Mouse (Mus musculus): ENCODE results near the gene Glipr2. TPM values are rescaled to one million over a fixed set of nuclear protein-coding genes. Genes with fewer than 3 reads are reported as not detected.
A peak's percentile ranks its signal among the peaks of the same experiment; 100 is the strongest.

Gene Glipr2
- polyA plus RNA-seq, 1 experiment from 2014 or later, result 75.8 TPM

- DNase-seq (ENCODE audit: low spot score), result peak; percentile 83
- Histone ChIP-seq H3K27me3 (replicated peaks; ENCODE audit: low read depth, poor library complexity, severe bottlenecking) (peaks cover 36% of the 10 kb centered on the region), H3K9me3 (no peaks in the 10 kb centered on the region), H3K36me3 (replicated peaks) (no peaks in the 10 kb centered on the region), H3K4me3 (peak overlapping the region; percentile 72), H3K27ac (replicated peaks) (peak overlapping the region; percentile 90), H3K4me1 (peaks cover 31% of the 10 kb centered on the region)
- WGBS, result under 1% methylated on average over 26 of the region's 26 CpGs
Measured at GRCm38 (mm10) chr4:43957846-43958461, 753 bp downstream of the Glipr2 start.

- Histone ChIP-seq H3K4me1 (peaks cover 42% of the 10 kb centered on the region), H3K9me3 (no peaks in the 10 kb centered on the region), H3K4me3 (no peak overlapping the region), H3K27ac (replicated peaks) (no peak overlapping the region), H3K27me3 (replicated peaks; ENCODE audit: low read depth, poor library complexity, severe bottlenecking) (peaks cover 36% of the 10 kb centered on the region), H3K36me3 (replicated peaks) (no peaks in the 10 kb centered on the region)
- WGBS, result 63% methylated on average over 9 of the region's 9 CpGs
- DNase-seq (ENCODE audit: low spot score), result no peak
Measured at GRCm38 (mm10) chr4:43959523-43960179, 2.5 kb downstream of the Glipr2 start.

GRCm38 (mm10) chr4:43960207-43960606 lies 3.0 kb downstream of the Glipr2 start:
- peaks cover 36% of the 10 kb centered on the region for H3K27me3 ChIP-seq (replicated peaks; ENCODE audit: low read depth, poor library complexity, severe bottlenecking)
- peaks cover 48% of the 10 kb centered on the region for H3K4me1 ChIP-seq
- H3K36me3 ChIP-seq (replicated peaks), result no peaks in the 10 kb centered on the region
- H3K4me3 ChIP-seq, result no peak overlapping the region
- WGBS, result 86% methylated on average over 6 of the region's 6 CpGs
- H3K27ac ChIP-seq (replicated peaks), result no peak overlapping the region
- no peaks in the 10 kb centered on the region for H3K9me3 ChIP-seq
- no peak for DNase-seq (ENCODE audit: low spot score)

- Histone ChIP-seq H3K4me1 (peaks cover 53% of the 10 kb centered on the region), H3K4me3 (0 out of 2 replicates have a peak overlapping the region, but pooled peaks have one; percentile 13), H3K9me3 (no peaks in the 10 kb centered on the region), H3K27me3 (replicated peaks; ENCODE audit: low read depth, poor library complexity, severe bottlenecking) (peaks cover 27% of the 10 kb centered on the region), H3K36me3 (replicated peaks) (no peaks in the 10 kb centered on the region), H3K27ac (replicated peaks) (peak overlapping the region; percentile 61)
- no peak for DNase-seq (ENCODE audit: low spot score)
- 45% methylated on average over 2 of the region's 2 CpGs for WGBS
Measured at GRCm38 (mm10) chr4:43964326-43964833, 7.2 kb downstream of the Glipr2 start.

GRCm38 (mm10) chr4:43964951-43965684 lies 7.9 kb downstream of the Glipr2 start:
- WGBS, result 46% methylated on average over 4 of the region's 4 CpGs
- DNase-seq (ENCODE audit: low spot score), result no peak
- Histone ChIP-seq H3K4me3 (0 out of 2 replicates have a peak overlapping the region, but pooled peaks have one; percentile 13), H3K27me3 (replicated peaks; ENCODE audit: low read depth, poor library complexity, severe bottlenecking) (peaks cover 21% of the 10 kb centered on the region; the same call in 1 of the 2 replicates), H3K36me3 (replicated peaks) (no peaks in the 10 kb centered on the region), H3K27ac (replicated peaks) (peak overlapping the region; percentile 61), H3K9me3 (no peaks in the 10 kb centered on the region), H3K4me1 (peaks cover 54% of the 10 kb centered on the region)

GRCm38 (mm10) chr4:43965856-43966535 lies 8.8 kb downstream of the Glipr2 start:
- Histone ChIP-seq H3K9me3 (no peaks in the 10 kb centered on the region), H3K4me1 (peaks cover 63% of the 10 kb centered on the region), H3K36me3 (replicated peaks) (peaks cover 6% of the 10 kb centered on the region), H3K27ac (replicated peaks) (0 out of 2 replicates have a peak overlapping the region, but pooled peaks have one; percentile 61), H3K4me3 (no peak overlapping the region), H3K27me3 (replicated peaks; ENCODE audit: low read depth, poor library complexity, severe bottlenecking) (peaks cover 21% of the 10 kb centered on the region; the same call in 1 of the 2 replicates)
- 80% methylated on average over 7 of the region's 7 CpGs for WGBS
- DNase-seq (ENCODE audit: low spot score), result no peak

GRCm38 (mm10) chr4:43968650-43969049 lies 11.4 kb downstream of the Glipr2 start:
- Histone ChIP-seq H3K27ac (replicated peaks) (peak overlapping the region; percentile 71), H3K4me3 (no peak overlapping the region), H3K27me3 (replicated peaks; ENCODE audit: low read depth, poor library complexity, severe bottlenecking) (peaks cover 11% of the 10 kb centered on the region; the same call in 1 of the 2 replicates), H3K9me3 (no peaks in the 10 kb centered on the region), H3K4me1 (peaks cover 79% of the 10 kb centered on the region), H3K36me3 (replicated peaks) (peaks cover 6% of the 10 kb centered on the region)
- no peak for DNase-seq (ENCODE audit: low spot score)
- WGBS, result 47% methylated on average over 13 of the region's 13 CpGs

GRCm38 (mm10) chr4:43969373-43969772 lies 12.2 kb downstream of the Glipr2 start:
- Histone ChIP-seq H3K27ac (replicated peaks) (peak overlapping the region; percentile 80), H3K27me3 (replicated peaks; ENCODE audit: low read depth, poor library complexity, severe bottlenecking) (peaks cover 11% of the 10 kb centered on the region; the same call in 1 of the 2 replicates), H3K4me3 (peak overlapping the region; percentile 29; the same call in 1 of the 2 replicates), H3K36me3 (replicated peaks) (peaks cover 6% of the 10 kb centered on the region), H3K4me1 (peaks cover 71% of the 10 kb centered on the region), H3K9me3 (no peaks in the 10 kb centered on the region)
- WGBS, result 15% methylated on average over 4 of the region's 4 CpGs
- DNase-seq (ENCODE audit: low spot score), result peak; percentile 68

- Histone ChIP-seq H3K9me3 (no peaks in the 10 kb centered on the region), H3K4me3 (no peak overlapping the region), H3K36me3 (replicated peaks) (peaks cover 6% of the 10 kb centered on the region), H3K27ac (replicated peaks) (peak overlapping the region; percentile 65), H3K4me1 (peaks cover 59% of the 10 kb centered on the region), H3K27me3 (replicated peaks; ENCODE audit: low read depth, poor library complexity, severe bottlenecking) (peaks cover 11% of the 10 kb centered on the region; the same call in 1 of the 2 replicates)
- DNase-seq (ENCODE audit: low spot score), result no peak
- WGBS, result 84% methylated on average over 20 of the region's 20 CpGs
Measured at GRCm38 (mm10) chr4:43970393-43971330, 13.5 kb downstream of the Glipr2 start.

- peaks cover 50% of the 10 kb centered on the region for H3K4me1 ChIP-seq
Measured at GRCm38 (mm10) chr4:43971541-43972136, 14.4 kb downstream of the Glipr2 start.

GRCm38 (mm10) chr4:43972137-43972591 lies 15.0 kb downstream of the Glipr2 start:
- H3K4me3 ChIP-seq, result peak overlapping the region; percentile 35
- no peaks in the 10 kb centered on the region for H3K9me3 ChIP-seq
- peaks cover 7% of the 10 kb centered on the region for H3K36me3 ChIP-seq (replicated peaks)
- peaks cover 50% of the 10 kb centered on the region for H3K4me1 ChIP-seq
- 2% methylated on average over 8 of the region's 8 CpGs for WGBS
- DNase-seq (ENCODE audit: low spot score), result peak; percentile 86
- H3K27ac ChIP-seq (replicated peaks), result peak overlapping the region; percentile 81
- peaks cover 14% of the 10 kb centered on the region; the same call in 1 of the 2 replicates for H3K27me3 ChIP-seq (replicated peaks; ENCODE audit: low read depth, poor library complexity, severe bottlenecking)

More at GRCm38 (mm10) chr4:43971541-43972136, 14.4 kb downstream of the Glipr2 start:
- H3K9me3 ChIP-seq, result no peaks in the 10 kb centered on the region
- H3K27ac ChIP-seq (replicated peaks), result peak overlapping the region; percentile 81
- peak overlapping the region; percentile 35 for H3K4me3 ChIP-seq
- H3K27me3 ChIP-seq (replicated peaks; ENCODE audit: low read depth, poor library complexity, severe bottlenecking), result peaks cover 11% of the 10 kb centered on the region; the same call in 1 of the 2 replicates
- 64% methylated on average over 9 of the region's 9 CpGs for WGBS
- peaks cover 6% of the 10 kb centered on the region for H3K36me3 ChIP-seq (replicated peaks)
- no peak for DNase-seq (ENCODE audit: low spot score)
